Mouse (Mus musculus): ENCODE measurements around the gene Gm10320. TPM values are rescaled to one million over a fixed set of nuclear protein-coding genes. Genes with fewer than 3 reads are reported as not detected.

Gm10320 gene
- polyA plus RNA-seq, 1 experiment = 1.1 TPM

DNA sequence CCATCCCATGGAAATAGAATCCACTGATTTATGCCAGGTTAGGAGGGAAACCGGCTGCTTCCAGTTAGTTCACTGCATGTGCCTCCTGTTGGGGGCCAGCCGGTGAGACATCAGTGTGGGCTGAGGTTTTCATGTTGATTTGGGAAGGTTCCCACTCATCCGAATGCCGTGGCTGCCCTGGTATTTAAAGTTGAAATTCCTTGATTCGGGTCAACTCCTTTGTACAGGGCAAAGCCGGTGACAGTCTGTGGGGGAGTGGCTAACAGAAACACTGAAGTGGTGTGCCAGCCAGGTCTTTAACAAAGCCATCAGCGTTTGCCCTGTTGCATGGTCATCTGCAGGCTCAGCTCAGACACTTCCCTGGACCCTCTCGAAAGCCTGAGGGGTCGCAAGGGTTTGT, 41.6 kb upstream of the Gm10320 start:
- no peak overlapping the region for H3K27ac ChIP-seq (ENCODE audit: insufficient read depth, low read depth, low read length)
- 53% methylated on average over 9 of the region's 9 CpGs for WGBS
- H3K4me3 ChIP-seq (ENCODE audit: low read depth, low read length) = no peak overlapping the region
- no peak for TF ChIP-seq POLR2A (IDR thresholded peaks at IDR 0.05; ENCODE audit: low read depth, low read length)
- no peak for TF ChIP-seq CTCF (IDR thresholded peaks at IDR 0.05; ENCODE audit: extremely low read depth, insufficient read length, insufficient replicate concordance, low read depth, low read length)
- no peaks in the 10 kb centered on the region for H3K36me3 ChIP-seq (ENCODE audit: control insufficient read depth, insufficient read depth, low read length)
- no peaks in the 10 kb centered on the region for H3K4me1 ChIP-seq (ENCODE audit: control insufficient read depth, insufficient read depth, insufficient read length, low read length)
- no peaks in the 10 kb centered on the region; the same call in 1 of the 2 replicates for H3K27me3 ChIP-seq (ENCODE audit: control insufficient read depth, insufficient read depth, low read length)

DNA sequence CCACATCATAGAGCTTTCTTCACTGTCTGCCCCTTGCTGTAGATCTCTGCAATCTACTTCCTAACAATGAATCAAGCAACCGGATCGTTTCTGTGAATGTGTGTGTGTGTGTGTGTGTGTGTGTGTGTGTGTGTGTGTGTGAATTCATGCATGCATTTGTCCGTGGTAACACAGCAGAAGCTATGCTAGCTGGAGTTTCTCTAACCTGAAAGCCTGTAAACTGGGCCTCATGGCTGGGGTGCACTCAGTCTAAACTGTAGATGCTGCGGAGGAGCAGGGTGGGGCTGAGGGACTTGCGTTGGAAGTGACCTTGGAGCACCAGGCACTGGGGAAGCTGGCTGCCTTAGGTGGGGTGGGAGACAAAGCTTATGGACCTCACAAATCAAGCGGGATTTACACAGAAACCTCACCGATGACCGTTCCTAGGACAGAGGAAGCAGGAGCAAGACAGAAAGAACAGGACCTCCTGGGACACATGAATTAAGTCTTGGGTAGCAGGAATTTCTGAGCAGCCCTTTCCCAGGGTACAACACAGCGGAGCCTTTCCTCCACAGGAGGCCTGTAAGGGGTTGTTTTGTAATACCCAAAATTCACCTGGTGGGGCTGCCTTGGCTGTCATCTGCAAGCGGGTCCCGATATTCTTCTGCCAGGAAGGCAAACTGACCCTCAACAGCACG, 41.0 kb upstream of the Gm10320 start:
- WGBS = 64% methylated on average over 12 of the region's 12 CpGs

DNA sequence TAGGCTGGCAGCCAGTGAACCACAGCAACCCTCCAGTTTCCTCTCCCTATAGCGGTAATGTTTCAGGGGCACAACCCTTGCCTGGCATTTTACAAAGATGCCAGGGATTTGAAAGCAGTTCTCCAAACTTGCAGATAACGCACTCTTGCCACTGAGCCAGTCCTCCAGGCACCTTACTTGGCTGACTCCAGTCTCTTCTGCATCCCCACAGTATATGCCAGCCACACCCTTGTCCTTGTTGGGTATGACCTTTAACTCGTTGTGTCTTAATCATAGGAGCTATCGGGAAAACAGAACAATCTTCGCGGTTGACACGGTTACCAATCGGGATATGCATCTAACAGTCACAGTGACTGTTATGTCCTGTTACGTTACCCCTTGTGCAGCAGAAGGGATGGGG, 40.2 kb upstream of the Gm10320 start:
- H3K4me1 ChIP-seq (ENCODE audit: control insufficient read depth, insufficient read depth, insufficient read length, low read length) = no peaks in the 10 kb centered on the region
- TF ChIP-seq CTCF (IDR thresholded peaks at IDR 0.05; ENCODE audit: extremely low read depth, insufficient read length, insufficient replicate concordance, low read depth, low read length) (no peak), POLR2A (IDR thresholded peaks at IDR 0.05; ENCODE audit: low read depth, low read length) (no peak)
- H3K36me3 ChIP-seq (ENCODE audit: control insufficient read depth, insufficient read depth, low read length) = no peaks in the 10 kb centered on the region
- no peaks in the 10 kb centered on the region for H3K27me3 ChIP-seq (ENCODE audit: control insufficient read depth, insufficient read depth, low read length)
- WGBS = 69% methylated on average over 9 of the region's 9 CpGs
- no peak overlapping the region for H3K27ac ChIP-seq (ENCODE audit: insufficient read depth, low read depth, low read length)
- no peak overlapping the region for H3K4me3 ChIP-seq (ENCODE audit: low read depth, low read length)

More for the DNA sequence above, 41.0 kb upstream of the Gm10320 start:
- H3K27me3 ChIP-seq (ENCODE audit: control insufficient read depth, insufficient read depth, low read length) = no peaks in the 10 kb centered on the region
- TF ChIP-seq CTCF (IDR thresholded peaks at IDR 0.05; ENCODE audit: extremely low read depth, insufficient read length, insufficient replicate concordance, low read depth, low read length) (no peak), POLR2A (IDR thresholded peaks at IDR 0.05; ENCODE audit: low read depth, low read length) (no peak)
- H3K4me1 ChIP-seq (ENCODE audit: control insufficient read depth, insufficient read depth, insufficient read length, low read length) = no peaks in the 10 kb centered on the region
- H3K4me3 ChIP-seq (ENCODE audit: low read depth, low read length) = no peak overlapping the region
- H3K27ac ChIP-seq (ENCODE audit: insufficient read depth, low read depth, low read length) = no peak overlapping the region
- H3K36me3 ChIP-seq (ENCODE audit: control insufficient read depth, insufficient read depth, low read length) = no peaks in the 10 kb centered on the region

DNA sequence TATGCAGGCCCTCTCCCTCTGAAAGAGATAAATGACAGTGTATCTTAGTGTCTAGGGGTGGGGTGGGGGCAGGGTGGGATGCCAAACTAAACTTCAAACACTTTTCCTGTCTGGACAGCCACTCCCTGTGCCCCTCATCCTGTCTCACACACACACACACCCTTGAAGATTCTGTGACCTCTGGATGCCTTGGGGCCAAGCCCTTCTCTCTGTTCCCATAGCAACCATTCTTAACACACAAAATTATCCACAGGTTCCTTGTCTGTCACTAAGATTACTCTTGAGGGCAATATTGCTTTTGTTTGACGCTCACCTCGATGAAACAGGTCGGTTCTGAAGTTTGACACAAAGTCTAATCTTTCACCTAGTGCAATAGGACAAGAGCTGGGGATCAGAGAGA, 39.5 kb upstream of the Gm10320 start:
- Histone ChIP-seq H3K4me3 (ENCODE audit: low read depth, low read length) (no peak overlapping the region), H3K4me1 (ENCODE audit: control insufficient read depth, insufficient read depth, insufficient read length, low read length) (no peaks in the 10 kb centered on the region), H3K36me3 (ENCODE audit: control insufficient read depth, insufficient read depth, low read length) (no peaks in the 10 kb centered on the region), H3K27me3 (ENCODE audit: control insufficient read depth, insufficient read depth, low read length) (no peaks in the 10 kb centered on the region), H3K27ac (ENCODE audit: insufficient read depth, low read depth, low read length) (no peak overlapping the region)
- TF ChIP-seq CTCF (IDR thresholded peaks at IDR 0.05; ENCODE audit: extremely low read depth, insufficient read length, insufficient replicate concordance, low read depth, low read length) (no peak), POLR2A (IDR thresholded peaks at IDR 0.05; ENCODE audit: low read depth, low read length) (no peak)
- 28% methylated on average over 3 of the region's 3 CpGs for WGBS

GRCm38 (mm10) chr13:98523719-98524316, 32.0 kb upstream of the Gm10320 start:
- no peak overlapping the region for H3K4me3 ChIP-seq (ENCODE audit: low read depth, low read length)
- H3K27me3 ChIP-seq (ENCODE audit: control insufficient read depth, insufficient read depth, low read length) = no peaks in the 10 kb centered on the region
- no peaks in the 10 kb centered on the region for H3K36me3 ChIP-seq (ENCODE audit: control insufficient read depth, insufficient read depth, low read length)
- H3K4me1 ChIP-seq (ENCODE audit: control insufficient read depth, insufficient read depth, insufficient read length, low read length) = no peaks in the 10 kb centered on the region
- WGBS = 60% methylated on average over 6 of the region's 6 CpGs
- no peak overlapping the region for H3K27ac ChIP-seq (ENCODE audit: insufficient read depth, low read depth, low read length)
- TF ChIP-seq CTCF (IDR thresholded peaks at IDR 0.05; ENCODE audit: extremely low read depth, insufficient read length, insufficient replicate concordance, low read depth, low read length) = no peak
- TF ChIP-seq POLR2A (IDR thresholded peaks at IDR 0.05; ENCODE audit: low read depth, low read length) = no peak

DNA sequence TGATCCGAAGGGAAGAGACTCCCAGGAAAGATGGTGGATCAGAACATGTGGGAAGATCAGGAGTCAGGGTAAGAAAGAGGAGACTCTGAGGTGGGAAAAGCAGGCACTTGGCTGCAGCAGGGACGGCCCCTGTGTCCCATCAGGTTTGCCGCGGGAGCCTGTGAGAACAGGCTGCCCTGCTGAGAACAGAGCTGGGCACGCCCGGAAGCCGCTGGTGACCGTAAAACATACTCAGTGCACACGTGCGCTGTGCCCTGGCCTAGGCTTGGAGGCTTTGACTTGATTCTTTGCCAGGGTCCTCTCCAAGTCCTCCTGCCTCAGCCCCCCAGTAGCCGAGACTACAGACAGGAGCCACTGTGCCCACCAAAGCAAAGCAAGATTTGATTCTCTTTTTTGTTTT, 26.5 kb upstream of the Gm10320 start:
- no peak overlapping the region for H3K27ac ChIP-seq (ENCODE audit: insufficient read depth, low read depth, low read length)
- no peak overlapping the region for H3K4me3 ChIP-seq (ENCODE audit: low read depth, low read length)
- H3K36me3 ChIP-seq (ENCODE audit: control insufficient read depth, insufficient read depth, low read length) = no peaks in the 10 kb centered on the region
- no peaks in the 10 kb centered on the region for H3K4me1 ChIP-seq (ENCODE audit: control insufficient read depth, insufficient read depth, insufficient read length, low read length)
- WGBS = 21% methylated on average over 11 of the region's 11 CpGs
- H3K27me3 ChIP-seq (ENCODE audit: control insufficient read depth, insufficient read depth, low read length) = peaks cover 5% of the 10 kb centered on the region; the same call in 1 of the 2 replicates
- no peak for TF ChIP-seq POLR2A (IDR thresholded peaks at IDR 0.05; ENCODE audit: low read depth, low read length)
- no peak for TF ChIP-seq CTCF (IDR thresholded peaks at IDR 0.05; ENCODE audit: extremely low read depth, insufficient read length, insufficient replicate concordance, low read depth, low read length)

DNA sequence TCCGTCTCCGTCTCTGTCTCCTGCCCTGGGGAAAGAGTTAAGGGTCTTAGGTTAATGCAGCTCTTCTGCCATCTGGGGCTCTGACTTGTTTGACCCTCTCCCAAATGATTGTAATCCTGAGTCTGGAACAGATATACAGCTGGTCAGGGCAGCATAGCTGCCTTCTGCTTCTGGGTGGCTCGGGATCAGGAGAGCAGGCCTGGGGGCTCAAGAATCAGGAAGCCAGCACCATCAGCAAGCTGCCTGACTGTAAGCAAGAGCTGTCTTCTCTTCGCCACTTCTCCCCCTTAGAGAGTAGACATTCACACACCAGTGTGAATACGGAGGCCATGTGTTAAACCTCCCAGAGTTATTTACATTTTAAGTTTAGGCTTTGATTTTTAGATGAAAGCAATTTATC, 25.9 kb upstream of the Gm10320 start:
- H3K4me1 ChIP-seq (ENCODE audit: control insufficient read depth, insufficient read depth, insufficient read length, low read length) = no peaks in the 10 kb centered on the region
- H3K27ac ChIP-seq (ENCODE audit: insufficient read depth, low read depth, low read length) = no peak overlapping the region
- no peak overlapping the region for H3K4me3 ChIP-seq (ENCODE audit: low read depth, low read length)
- H3K36me3 ChIP-seq (ENCODE audit: control insufficient read depth, insufficient read depth, low read length) = no peaks in the 10 kb centered on the region
- H3K27me3 ChIP-seq (ENCODE audit: control insufficient read depth, insufficient read depth, low read length) = peaks cover 5% of the 10 kb centered on the region; the same call in 1 of the 2 replicates
- 75% methylated on average over 5 of the region's 5 CpGs for WGBS
- TF ChIP-seq POLR2A (IDR thresholded peaks at IDR 0.05; ENCODE audit: low read depth, low read length) = no peak
- TF ChIP-seq CTCF (IDR thresholded peaks at IDR 0.05; ENCODE audit: extremely low read depth, insufficient read length, insufficient replicate concordance, low read depth, low read length) = no peak

Measured in small intestine, adult 2 months (tissue).